Mouse (Mus musculus): ENCODE data around the gene Zfp217.

DNA sequence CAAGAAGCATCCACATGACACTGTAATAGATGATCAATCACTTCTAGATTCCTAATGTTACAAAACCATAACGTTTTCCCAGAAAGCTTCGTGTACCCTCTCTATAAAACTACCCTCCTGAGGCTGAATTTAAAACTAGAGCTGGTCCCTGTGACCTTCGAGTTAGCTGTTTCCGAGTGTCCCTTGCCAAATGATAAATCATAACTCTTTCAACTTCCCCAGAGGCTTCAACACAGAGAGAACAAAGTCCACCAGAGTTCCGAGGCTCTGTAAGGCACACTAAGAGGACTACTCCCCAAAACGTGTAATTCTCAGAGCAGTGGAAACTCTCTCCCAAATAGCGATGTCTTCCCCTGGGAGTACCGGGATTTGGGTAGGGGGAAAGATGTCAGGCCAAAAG, 29.4 kb upstream of the Zfp217 start:
- TF ChIP-seq CTCF (IDR thresholded peaks at IDR 0.05; ENCODE audit: control insufficient read depth, insufficient read depth, insufficient replicate concordance, low read depth, low read length) = no peak
- no peak for TF ChIP-seq POLR2A (IDR thresholded peaks at IDR 0.05; ENCODE audit: control insufficient read depth, low read depth, low read length)

Data from testis, adult 2 months (tissue).